Mouse (Mus musculus) mouse embryonic stem cell (cell line): ENCODE measurements around the gene Notch4.

Experiments used
- in situ Hi-C, 2 experiments: fragments of 300-500 bp; cut with MboI; formaldehyde crosslinking; loops; 1 replicate in 1 of 2; 3 replicates in 1 of 2; pipeline ENCODE4 v1.14.3; 2019 to 2020; ENCODE audit warnings: low sequenced_read_pairs in 2 of 2, low pct_unique_long_range_greater_than_20kb in 1 of 2, mixed read lengths in 1 of 2; ENCODE audit not compliant: unreplicated experiment in 1 of 2

Notch4 gene

DNA sequence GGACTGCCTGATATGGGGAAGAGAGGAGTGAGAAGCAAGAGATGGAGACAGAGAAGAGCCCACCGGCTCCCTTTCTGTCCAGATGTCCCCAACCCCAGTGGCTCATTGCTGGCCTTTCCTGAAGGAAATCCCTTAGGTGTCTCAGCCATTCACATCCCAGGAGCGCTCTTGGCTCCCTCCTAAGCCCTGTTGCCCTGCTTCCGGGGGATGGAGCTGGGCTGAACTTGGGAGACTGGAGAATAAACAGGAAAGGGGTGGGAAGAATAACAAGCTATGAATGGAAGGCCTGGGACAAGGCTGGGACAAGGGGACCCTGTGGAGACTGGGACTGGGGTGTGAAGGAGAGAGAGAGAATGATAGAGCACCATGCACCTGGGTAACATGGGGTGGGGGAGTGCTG lies 728 bp downstream of the Notch4 start:
- in situ Hi-C loops = no loop called here

DNA sequence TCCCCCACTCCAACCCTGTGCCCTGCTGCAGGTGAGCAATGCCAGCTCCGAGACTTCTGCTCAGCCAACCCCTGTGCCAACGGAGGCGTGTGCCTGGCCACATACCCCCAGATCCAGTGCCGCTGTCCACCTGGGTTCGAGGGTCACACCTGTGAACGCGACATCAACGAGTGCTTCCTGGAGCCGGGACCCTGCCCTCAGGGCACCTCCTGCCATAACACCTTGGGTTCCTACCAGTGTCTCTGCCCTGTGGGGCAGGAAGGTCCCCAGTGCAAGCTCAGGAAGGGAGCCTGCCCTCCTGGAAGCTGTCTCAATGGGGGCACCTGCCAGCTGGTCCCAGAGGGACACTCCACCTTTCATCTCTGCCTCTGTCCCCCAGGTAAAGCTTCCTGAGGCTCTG lies 3.2 kb downstream of the Notch4 start:
- in situ Hi-C loops = no loop called here

DNA sequence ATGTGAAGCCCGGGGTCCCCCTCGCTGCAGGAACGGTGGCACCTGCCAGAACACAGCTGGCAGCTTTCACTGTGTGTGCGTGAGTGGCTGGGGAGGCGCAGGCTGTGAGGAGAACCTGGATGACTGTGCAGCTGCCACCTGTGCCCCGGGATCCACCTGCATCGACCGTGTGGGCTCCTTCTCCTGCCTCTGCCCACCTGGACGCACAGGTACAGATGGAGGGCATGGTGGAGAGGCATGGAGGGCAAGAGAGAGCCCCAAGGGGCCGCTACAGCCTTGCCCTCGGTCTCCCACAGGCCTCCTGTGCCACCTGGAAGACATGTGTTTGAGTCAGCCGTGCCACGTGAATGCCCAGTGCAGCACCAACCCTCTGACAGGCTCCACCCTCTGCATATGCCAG lies 4.4 kb downstream of the Notch4 start:
- in situ Hi-C loops = no loop called here

DNA sequence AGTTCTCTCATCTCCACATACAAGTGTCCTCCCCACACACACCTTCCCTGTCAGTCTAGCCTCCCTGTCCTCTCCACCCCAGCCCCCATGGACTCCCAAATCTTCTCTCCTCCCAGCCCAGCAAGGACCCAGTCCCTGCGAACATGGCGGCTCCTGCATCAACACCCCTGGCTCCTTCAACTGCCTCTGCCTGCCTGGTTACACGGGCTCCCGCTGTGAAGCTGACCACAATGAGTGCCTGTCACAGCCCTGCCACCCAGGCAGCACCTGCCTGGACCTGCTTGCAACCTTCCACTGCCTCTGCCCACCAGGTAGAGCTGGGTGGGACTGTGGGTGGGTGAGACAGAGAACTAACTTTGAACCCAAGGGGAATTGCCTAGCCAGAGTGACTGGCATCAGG lies 5.9 kb downstream of the Notch4 start:
- in situ Hi-C loops = no loop called here

DNA sequence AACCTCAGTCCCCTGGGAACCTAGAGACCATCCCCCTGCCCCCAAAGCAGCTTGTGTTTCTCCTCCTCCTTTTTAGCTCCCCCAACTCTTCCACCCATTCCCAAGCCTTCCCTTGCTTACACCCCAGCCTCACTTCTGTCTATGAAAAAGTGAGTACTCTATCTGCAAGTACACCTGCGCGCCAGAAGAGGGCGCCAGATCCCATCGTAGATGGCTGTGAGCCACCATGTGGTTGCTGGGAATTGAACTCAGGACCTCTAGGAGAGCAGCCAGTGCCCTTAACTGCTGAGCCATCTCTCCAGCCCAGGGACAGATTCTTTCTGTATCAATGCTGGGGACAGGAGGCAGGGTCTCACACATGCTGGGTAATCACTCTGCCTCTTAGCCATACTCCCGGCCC lies 7.8 kb downstream of the Notch4 start:
- in situ Hi-C loops = no loop called here

DNA sequence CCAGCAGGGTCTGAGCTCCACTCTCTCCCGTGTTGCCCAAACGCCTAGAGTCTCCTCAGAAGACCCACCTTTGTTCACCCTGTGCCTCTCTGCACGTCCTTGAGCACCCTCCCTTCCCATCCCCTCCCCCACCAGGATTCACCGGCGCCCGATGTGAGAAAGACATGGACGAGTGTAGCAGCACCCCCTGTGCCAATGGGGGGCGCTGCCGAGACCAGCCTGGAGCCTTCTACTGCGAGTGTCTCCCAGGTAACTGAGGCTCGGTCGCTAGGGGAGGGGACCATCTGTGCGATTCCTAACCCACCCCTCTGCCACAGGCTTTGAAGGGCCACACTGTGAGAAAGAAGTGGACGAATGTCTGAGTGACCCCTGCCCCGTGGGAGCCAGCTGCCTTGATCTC lies 8.3 kb downstream of the Notch4 start:
- in situ Hi-C loops = no loop called here

DNA sequence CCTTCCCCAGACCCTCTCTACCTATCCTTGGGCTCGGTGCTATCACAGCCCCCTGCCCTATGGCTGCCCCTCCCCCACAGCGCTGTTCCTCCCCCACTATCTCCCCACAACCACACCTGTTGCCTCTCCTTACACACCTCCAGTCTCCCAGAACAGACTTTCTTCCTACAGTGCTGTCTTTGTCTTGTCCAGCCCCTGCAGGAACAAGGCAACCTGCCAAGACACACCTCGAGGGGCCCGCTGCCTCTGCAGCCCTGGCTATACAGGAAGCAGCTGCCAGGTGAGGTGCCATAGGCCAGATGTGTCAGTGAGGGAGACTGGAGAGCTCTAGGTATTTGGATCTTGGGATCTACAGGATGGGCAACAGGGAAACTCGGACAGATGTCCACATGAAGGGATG lies 12.5 kb downstream of the Notch4 start:
- in situ Hi-C loops = loop anchor here in 1 of 2 experiments (5.0 kb wide), 1 partner anchor 51 kb away; the partner anchor contains the start of genes Ppt2 and Prrt1

DNA sequence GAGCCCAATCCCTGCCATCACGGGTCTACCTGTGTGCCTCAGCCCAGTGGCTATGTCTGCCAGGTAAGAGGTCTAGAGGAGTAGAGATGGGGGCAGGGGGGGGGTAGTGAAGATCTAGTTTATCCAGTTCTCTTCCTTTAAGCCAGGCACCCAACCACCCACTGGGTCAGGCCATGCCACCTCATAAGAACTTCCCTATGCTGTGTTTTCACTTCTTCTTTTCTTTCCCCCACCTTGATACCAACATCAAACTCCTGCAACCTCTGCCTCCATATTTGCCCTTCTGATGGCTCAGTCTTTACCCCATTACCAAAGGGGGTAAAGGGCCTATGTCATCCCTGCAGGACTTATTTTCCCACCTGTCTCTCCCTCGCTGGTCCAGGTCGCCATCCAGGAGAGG lies 14.0 kb downstream of the Notch4 start:
- in situ Hi-C loops = loop anchor here in 1 of 2 experiments (5.0 kb wide), 1 partner anchor 49 kb away; the partner anchor contains the start of genes Ppt2 and Prrt1

DNA sequence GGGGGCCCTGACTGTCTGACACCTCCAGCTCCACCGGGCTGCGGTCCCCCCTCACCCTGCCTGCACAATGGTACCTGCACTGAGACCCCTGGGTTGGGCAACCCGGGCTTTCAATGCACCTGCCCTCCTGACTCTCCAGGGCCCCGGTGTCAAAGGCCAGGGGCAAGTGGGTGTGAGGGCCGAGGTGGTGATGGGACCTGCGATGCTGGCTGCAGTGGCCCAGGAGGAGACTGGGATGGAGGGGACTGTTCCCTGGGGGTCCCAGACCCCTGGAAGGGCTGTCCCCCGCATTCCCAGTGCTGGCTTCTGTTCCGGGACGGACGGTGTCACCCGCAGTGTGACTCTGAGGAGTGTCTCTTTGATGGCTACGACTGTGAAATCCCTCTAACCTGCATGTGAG lies 18.5 kb downstream of the Notch4 start:
- in situ Hi-C loops = no loop called here

DNA sequence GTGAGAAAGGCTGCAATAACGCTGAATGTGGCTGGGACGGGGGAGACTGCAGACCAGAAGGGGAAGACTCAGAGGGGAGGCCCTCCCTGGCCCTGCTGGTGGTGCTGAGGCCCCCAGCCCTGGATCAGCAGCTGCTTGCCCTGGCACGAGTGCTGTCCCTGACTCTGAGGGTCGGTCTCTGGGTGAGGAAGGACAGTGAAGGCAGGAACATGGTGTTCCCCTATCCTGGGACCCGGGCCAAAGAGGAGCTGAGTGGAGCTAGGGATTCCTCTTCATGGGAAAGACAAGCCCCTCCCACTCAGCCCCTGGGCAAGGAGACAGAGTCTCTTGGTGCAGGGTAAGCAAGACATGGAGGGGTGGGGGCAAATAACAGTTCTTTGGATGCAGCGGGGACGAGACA lies 19.3 kb downstream of the Notch4 start:
- in situ Hi-C loops = no loop called here

DNA sequence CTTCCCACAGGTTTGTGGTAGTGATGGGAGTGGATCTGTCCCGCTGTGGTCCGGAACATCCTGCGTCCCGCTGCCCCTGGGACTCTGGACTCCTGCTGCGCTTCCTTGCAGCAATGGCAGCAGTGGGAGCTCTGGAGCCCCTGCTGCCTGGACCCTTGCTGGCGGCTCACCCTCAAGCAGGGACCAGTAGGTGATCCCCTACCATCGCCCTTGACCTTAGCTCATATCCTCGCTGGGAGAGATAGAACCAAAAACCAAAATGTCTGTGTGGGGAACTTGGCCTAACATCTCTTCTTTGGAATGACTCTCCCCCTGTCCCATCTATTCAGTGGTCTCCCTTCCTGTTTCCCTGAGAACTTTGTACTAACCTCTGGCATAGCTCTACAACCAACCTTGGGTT lies 19.8 kb downstream of the Notch4 start:
- in situ Hi-C loops = no loop called here

DNA sequence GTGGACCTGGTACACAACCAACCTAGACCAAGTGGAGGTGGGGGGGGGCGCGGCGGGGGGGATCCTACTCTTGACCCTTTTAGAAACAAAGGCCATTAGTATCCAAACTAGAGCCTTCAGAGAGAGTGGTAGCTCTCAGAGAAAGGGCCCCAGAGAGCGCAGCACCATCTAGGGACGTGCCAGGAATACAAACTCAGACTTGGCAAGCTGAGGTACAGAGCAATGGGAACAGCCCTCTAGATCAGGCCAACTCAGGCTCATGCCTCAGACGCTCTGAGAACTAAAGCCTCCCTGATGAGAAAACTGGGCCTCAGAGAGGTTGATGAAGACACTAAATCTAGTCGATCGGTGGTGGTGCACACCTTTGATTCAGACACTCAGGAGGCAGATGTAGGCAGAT lies 21.1 kb downstream of the Notch4 start:
- in situ Hi-C loops = no loop called here

DNA sequence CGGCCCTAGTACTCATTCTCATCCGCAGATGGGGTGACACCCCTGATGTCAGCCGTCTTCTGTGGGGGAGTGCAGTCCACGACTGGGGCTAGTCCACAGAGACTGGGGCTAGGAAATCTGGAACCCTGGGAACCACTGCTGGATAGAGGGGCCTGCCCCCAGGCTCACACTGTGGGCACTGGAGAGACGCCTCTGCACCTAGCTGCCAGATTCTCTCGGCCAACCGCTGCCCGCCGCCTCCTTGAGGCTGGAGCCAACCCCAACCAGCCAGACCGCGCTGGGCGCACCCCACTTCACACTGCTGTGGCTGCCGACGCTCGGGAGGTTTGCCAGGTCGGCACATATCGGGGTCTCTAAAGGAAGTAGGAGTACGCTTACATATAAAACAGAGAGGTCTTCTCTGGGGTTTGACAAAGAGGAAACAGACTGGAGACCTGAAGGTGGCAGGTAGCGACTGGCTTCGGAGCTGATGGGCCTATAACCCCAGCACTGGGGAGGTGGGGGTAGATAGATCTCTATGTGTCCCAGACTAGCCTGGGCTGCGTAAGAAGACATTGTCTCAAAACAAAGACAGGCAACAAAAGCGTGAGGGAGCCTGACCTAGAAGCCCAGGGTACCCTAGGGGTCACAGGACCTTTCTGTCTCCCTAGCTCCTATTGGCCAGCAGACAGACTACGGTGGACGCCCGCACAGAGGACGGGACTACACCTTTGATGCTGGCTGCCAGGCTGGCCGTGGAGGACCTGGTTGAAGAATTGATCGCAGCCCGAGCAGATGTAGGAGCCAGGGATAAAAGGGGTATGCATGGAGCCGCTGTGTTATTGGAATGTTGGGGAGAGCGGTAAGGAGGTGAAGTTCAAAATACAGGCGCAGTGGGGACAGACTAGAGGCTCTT lies 22.1 kb downstream of the Notch4 start:
- in situ Hi-C loops = no loop called here

DNA sequence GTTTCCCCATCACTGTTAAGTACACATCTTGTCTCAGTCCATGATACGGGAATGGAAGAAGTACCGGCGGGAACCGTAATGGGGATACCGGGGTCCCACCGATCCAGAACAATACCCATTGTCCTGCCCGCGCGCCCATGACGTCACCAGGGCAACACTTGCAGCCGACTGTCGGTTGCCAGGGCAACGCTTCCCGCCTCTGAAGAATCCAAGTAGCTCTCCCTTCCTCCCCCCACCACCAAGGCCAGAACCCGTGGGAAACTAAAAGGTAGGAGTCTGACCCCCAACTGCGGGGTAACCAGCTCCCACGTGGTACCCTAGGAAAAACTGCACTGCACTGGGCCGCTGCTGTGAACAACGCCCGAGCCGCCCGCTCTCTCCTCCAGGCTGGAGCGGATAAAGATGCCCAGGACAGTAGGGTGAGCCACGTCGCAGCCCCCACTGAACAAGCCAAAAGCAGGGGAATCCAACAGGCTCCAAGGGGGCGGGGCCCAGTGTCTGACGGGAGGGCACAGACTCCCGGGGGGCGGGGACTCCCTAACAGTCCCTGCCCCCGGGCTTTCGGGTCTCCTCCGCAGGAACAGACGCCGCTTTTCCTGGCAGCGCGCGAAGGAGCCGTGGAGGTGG lies 22.8 kb downstream of the Notch4 start:
- in situ Hi-C loops = no loop called here

DNA sequence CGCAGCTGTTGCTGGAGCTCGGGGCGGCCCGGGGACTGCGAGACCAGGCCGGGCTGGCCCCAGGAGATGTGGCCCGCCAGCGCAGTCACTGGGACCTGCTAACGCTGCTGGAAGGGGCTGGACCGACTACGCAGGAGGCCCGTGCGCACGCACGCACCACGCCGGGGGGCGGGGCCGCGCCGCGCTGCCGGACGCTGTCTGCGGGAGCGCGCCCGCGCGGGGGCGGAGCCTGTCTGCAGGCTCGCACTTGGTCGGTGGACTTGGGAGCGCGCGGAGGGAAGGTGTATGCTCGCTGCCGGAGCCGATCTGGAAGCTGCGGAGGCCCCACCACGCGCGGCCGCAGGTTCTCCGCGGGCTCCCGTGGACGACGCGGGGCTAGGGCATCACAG lies 23.3 kb downstream of the Notch4 start:
- in situ Hi-C loops = no loop called here

DNA sequence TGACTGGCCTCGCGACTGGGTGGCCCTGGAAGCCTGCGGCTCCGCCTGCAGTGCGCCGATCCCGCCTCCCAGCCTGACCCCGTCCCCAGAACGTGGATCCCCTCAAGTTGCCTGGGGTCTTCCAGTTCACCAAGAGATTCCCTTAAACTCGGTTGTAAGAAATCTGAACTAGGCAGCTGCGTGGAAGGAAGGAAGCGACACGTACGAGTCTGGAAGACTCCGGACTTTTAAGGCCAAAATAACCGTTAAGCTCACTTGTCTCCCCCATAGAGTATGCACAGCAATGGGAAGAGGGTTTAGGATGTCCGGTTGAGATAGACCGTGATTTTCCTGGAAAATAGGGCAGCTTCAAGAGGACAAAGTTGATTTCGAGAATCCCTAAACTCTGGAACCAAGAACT lies 23.7 kb downstream of the Notch4 start:
- in situ Hi-C loops = no loop called here

DNA sequence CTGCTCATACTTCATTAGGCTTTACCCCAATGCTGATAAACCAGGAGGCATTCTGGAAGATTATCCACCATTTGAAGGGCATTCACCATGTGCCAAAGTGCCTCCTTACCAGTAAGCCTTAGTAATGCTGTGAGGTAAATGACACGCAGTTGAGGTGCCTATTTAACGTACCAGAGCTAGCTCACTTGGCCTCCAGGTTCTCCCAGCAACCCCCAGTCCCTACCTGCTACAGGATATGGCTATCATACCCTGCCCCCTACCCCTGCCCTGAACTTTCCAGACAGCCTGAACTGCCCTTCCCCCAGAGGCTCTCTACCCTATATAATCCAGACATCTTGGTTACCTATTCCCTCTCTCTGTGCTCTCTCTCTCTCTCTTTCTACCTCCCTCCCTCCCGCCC lies 24.7 kb downstream of the Notch4 start:
- in situ Hi-C loops = no loop called here

DNA sequence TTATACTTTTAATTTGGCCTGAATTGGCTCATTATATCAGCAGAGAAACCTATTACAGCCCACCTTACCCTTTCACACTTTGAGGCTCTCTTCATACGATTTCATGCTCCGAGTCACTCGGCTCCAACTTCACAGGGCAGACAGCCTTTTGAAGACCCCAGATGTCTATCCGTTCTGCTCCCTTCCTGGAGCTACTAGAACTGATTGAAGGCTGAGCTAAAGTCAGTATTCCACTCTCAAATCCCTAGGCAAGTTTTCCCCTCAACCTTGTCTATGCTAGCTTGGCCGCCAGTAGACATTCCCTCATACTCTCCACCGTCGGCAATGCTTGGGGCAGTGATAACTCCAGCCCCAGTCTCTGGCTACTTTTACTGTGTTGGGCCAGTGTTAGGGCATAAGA lies 25.1 kb downstream of the Notch4 start:
- in situ Hi-C loops = no loop called here

DNA sequence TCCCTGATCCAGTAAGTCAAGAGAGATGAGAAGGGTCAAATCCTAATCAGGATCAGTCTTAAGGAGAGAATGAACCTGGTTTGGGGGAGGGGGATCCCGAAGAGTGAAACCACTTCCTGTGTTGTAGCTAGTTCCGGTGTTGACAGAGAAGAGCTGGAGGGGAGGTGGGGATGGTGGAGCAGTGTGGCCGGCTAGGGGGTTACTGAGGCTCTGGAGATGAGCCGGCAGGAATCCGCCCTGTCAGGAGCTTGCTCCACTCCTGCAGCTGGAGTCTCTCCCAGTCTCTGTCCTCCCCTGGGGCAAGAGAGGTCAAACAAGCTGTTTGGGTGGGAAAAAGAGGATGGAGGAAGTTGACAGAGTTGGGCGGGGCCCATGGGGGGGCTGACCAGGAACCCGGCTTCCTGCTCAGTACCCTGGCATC lies 25.6 kb downstream of the Notch4 start, which contains the start of gene Gpsm3:
Gene Gpsm3, plus strand, starts transcription at position 126 of the 421 bp plus-strand sequence.
- in situ Hi-C loops = no loop called here
